Mouse (Mus musculus) C2C12 (cell line): ENCODE results near the gene 4930539E08Rik.

Experiments used
- CEBPB ChIP-seq: IDR thresholded peaks from one replicate; pipeline ENCODE4 v1.6.1; 2011; ENCODE audit warnings: low read depth, mild to moderate bottlenecking, control low read depth, moderate library complexity
- CTCF ChIP-seq: IDR thresholded peaks from one replicate; pipeline ENCODE4 v1.5.1; 2011; ENCODE audit not compliant: control insufficient read depth, insufficient read depth, insufficient read length
- MAX ChIP-seq: IDR thresholded peaks from one replicate; pipeline ENCODE4 v1.6.1; 2011; ENCODE audit warnings: mild to moderate bottlenecking, control low read depth
- MYOG ChIP-seq: IDR thresholded peaks from one replicate; pipeline ENCODE4 v1.6.1; 2011; ENCODE audit not compliant: control insufficient read depth, insufficient read length; ENCODE audit errors: extremely low read depth

- TF ChIP-seq MAX (no peak), CTCF (no peak), MYOG (no peak), CEBPB (no peak)
These were observed 56.9 kb downstream of the 4930539E08Rik start, which contains the start of gene Pnpla1 for GRCm38 (mm10) chr17:28858205-28858604.
